Mouse (Mus musculus) fat pad, adult 2 months (tissue): Measurements from ENCODE around the gene Nup93.

Experiments
- DNase-seq: peaks from one replicate; pipeline ENCODE4 v3.0.0-alpha.2; 2011; ENCODE audit warnings: low read depth, low spot score; ENCODE audit errors: extremely low read depth

Nup93 gene

DNA sequence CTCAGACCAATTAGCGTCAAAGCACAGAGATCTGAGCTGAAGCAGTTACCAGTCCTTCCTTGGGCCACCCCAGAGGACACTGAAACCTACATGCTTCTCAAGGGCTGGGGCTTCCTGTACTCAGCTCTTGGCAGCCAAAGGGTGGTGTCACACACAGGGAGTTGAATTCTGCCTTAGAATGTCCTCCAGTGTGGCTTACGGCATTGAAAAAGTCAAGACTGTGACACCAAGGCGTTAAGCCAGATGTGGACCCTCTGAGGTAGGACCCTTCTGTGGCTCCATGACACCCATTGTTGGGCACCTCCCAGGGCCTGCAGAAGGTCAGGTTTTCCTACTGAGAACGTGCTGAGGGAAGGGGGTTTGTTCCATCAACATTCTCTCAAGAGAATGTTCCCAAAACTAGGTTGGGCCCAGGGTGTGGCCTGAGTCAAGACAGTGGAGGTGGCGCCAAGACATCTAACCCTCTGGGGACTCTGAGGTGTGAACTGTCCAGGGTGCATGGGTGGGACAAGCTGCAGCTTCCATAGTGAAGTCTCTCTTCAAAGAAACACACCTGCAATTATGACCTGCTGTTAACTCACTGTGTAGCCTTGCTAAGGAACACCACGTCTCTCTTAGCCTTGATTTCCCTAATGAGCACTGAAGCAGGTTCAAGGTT, 147.5 kb downstream of the Nup93 start:
- no peak for DNase-seq

DNA sequence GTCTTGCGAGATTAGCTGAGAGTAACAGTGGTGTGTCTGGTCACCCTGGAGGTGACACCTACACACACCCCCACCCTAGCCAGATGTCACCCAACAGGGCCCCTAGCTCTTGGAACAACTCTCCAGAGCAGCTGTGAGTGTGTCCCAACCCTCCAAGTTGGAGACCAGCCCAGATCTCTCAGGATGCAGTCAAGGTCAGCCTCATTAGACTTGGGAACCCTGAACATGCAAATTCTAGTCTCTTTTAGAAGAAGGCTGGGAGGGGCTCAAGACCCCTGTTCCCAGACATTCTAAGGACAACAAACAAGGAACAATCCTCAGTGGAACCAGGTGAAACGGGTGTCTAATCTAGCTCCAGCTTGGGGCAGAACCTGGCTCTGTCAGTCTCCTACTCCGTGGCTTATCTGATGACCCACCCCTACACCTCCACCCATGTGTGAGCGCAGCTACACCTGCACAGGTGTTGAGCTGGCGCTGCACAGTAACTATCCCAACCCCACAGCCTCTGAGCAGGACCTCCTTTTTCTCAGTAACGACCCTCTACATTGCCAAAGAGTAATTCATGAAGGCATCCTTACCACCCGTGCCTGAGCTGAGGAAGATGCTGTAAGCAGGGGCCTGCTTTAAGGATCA, 148.4 kb downstream of the Nup93 start:
- DNase-seq, result no peak

DNA sequence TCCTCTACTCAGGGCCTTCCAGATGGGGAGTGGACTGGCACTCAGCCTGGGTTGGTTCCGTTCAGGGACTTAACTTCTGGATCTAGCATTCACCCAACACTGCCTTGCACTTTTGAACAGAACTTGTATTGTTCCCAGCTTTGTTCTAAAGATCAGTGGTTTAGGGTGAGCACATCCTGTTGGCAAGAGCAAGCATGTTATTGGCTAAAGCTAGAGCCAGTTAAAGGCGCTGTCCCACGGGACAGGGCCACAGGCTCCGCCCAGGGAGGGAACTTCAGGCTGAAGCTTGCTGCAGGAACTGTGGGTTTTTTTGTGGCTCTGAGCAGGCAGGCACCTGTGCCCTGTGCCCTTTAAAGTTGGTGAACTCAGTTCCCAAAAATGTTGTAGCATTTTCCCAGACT, 148.9 kb downstream of the Nup93 start:
- DNase-seq, result no peak

DNA sequence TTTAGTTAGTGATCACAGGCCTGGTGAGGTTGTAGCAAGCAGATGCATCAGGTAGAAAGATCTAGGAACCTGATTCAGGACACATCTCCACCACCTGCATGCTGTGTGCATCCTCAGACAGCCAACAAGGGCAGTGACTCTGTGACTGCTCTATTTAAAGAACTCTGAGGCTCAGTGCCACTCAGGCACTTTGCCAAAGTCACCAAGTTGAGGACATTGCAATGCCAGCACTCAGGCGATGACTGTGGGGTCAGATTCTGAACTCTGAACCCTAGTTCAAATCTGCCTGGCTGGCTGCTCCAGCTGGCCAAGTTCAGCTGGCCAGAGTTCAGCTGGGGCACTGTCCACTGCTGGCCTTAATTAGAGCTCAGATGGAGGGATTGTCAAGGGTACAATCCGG, 149.5 kb downstream of the Nup93 start:
- no peak for DNase-seq

GRCm38 (mm10) chr8:94364686-94365312, 150.4 kb downstream of the Nup93 start:
- DNase-seq, result no peak

DNA sequence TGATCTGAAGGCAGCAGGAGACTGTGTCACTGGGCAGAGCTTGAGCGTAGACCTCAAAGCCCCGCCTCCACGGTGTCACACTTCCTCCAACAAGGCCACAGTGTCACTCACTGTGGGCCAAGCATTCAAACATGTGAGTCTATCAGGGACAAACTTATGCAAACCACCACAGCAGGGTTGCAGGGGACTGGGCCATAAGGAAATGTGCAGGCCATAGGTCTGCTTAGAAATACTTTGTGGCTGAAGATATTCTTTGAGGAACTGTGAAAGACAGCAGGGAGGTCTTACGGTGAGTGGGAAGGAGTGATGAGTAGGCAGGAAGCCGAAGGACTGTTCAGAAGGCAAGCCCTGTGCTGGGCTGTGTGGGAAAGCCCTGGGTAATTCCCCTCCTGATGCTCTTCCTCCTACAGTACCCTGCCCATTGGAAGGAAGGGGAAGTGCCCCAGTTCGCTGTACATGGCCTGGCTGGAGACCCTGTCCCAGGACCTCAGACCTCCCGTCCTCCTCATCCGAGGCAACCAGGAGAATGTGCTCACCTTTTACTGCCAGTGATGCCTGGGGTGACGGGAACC, 151.1 kb downstream of the Nup93 start:
- DNase-seq, result no peak
